ENCODE assay signal across 8 mouse cellular contexts in genomic region chr11:12038470-12038985, GRCm38 (mm10). TPM values are rescaled to one million over a fixed set of nuclear protein-coding genes. Genes with fewer than 3 reads are reported as not detected.
DNase-seq lines count a peak whose midpoint lies in the region; ATAC-seq lines count a peak whose summit lies in the region.

TSS of gene Grb10 (minus strand) at chr11:12038683.

- peak within 1 kb of the TSS; percentile 63 for H3K9ac ChIP-seq in hindbrain, embryonic 16.5 days (ENCODE audit: low read depth, low read length)

- no peaks in the 10 kb centered on the region for H3K36me3 ChIP-seq in hindbrain, embryonic 16.5 days (ENCODE audit: control insufficient read depth, insufficient read depth, low read length)

- no peaks in the 10 kb centered on the region for H3K9me3 ChIP-seq in hindbrain, embryonic 16.5 days (ENCODE audit: control insufficient read depth, low read length)

- H3K4me3 ChIP-seq in hindbrain, embryonic 16.5 days (ENCODE audit: low read length): peak within 1 kb of the TSS; percentile 49

- DNase-seq in frontal cortex, adult 2 months (ENCODE audit: extremely low spot score in 1 of 2, low spot score in 1 of 2): no peak
- no peak for DNase-seq in frontal cortex, postnatal 25 days (ENCODE audit: low spot score in 2 of 2)
- no peak for DNase-seq in adrenal gland, postnatal 14 days
- DNase-seq in gastrocnemius, adult 8-10 months (ENCODE audit: low spot score in 2 of 2): no peak
- peak; percentile 18 for DNase-seq in mesoderm, embryonic 11.5 days (ENCODE audit: low read depth, low spot score)
- no peak for DNase-seq in spleen, postnatal 14 days (ENCODE audit: low spot score in 2 of 2)
- DNase-seq in urinary bladder, postnatal 36 days (ENCODE audit: low spot score in 2 of 2): no peak

- ATAC-seq in hindbrain, embryonic 16.5 days: no peak

- H3K27ac ChIP-seq in hindbrain, embryonic 16.5 days (ENCODE audit: low read depth, low read length): no peak within 1 kb of the TSS; the same call in 1 of the 2 replicates

- whole genome bisulfite sequencing in hindbrain, embryonic 16.5 days: 23% methylated on average over 10 of the region's 10 CpGs

- peaks cover 14% of the 10 kb centered on the region for H3K4me1 ChIP-seq in hindbrain, embryonic 16.5 days (ENCODE audit: control insufficient read depth, insufficient read depth, low read depth, low read length)

- peaks cover 70% of the 10 kb centered on the region for H3K27me3 ChIP-seq in hindbrain, embryonic 16.5 days (replicated peaks; ENCODE audit: control insufficient read depth, insufficient read depth, low read length)

- H3K4me2 ChIP-seq in hindbrain, embryonic 16.5 days (ENCODE audit: low read length): peak within 1 kb of the TSS; percentile 63

RNA-seq across cellular contexts. Expression of gene Grb10, which starts in this region (rescaled TPM):
- 32.4 and 35.6 TPM in 2 replicates for polyA plus RNA-seq in frontal cortex, adult 2 months (2012; rRNA removed)
- 149 and 158 TPM in 2 replicates for total RNA-seq in adrenal gland, postnatal 14 days (2021)
- total RNA-seq in gastrocnemius, adult 8-10 months (2022): 10 to 100 TPM; 17.0 to 28.7 (median 26.4) TPM
- 72.7 and 102 TPM in 2 replicates for polyA plus RNA-seq in hindbrain, embryonic 16.5 days (2015; fragmentation: Nextera tagmentation; extraction: Ambion mirVana)
